Mouse (Mus musculus) c-Kit-positive CD71-positive TER-119-negative erythroid progenitor cells, embryonic 14.5 days (primary cell): Measurements from ENCODE around the gene Ubr7.

Experiments
- DNase-seq: peaks from one replicate; pipeline ENCODE4 v3.0.0-alpha.2; 2013; ENCODE audit warnings: low read depth

The Ubr7 gene

DNA sequence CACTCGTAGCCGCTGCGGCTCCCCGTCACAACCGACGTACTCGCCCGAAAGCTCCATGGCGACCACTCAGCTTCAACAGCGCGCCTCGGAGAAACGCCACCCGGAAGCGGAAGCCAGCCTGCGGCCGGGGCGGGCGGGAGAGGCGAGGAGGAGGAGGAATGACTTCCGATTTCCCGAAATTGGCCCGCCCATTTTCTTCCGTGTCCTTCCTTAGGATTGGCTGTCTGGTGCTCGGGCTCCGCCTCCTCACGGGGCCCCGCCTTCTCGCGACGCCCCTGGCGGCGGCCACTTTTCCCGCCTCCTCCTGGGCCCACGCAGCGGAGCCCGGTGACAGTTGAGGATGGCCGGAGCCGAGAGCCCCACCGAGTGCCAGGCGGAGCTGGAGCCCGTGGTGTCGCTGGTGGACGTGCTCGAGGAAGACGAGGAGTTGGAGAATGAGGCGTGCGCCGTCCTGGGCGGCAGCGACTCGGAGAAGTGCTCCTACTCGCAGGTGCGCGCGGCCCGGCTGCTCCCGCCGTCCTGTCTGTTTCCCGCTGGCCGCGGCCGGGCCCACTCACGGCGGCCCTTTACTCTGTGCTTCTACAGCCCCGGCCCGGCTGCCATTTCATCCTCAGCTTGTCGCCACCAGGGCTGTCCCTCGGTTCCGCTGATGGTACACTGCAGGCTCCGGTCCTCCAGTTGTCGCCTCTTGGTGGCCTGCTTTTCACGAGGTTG lies at the start of gene Ubr7, which contains the start of the genes Gm28051 and Gon7:
Gene Ubr7 (plus strand): TSS at position 279 of the 714 bp plus-strand sequence.
Gene Gm28051 (minus strand): TSS at position 77 of the 714 bp plus-strand sequence.
Gene Gon7 (minus strand): TSS at position 115 of the 714 bp plus-strand sequence.
- DNase-seq, result peak; percentile 97

DNA sequence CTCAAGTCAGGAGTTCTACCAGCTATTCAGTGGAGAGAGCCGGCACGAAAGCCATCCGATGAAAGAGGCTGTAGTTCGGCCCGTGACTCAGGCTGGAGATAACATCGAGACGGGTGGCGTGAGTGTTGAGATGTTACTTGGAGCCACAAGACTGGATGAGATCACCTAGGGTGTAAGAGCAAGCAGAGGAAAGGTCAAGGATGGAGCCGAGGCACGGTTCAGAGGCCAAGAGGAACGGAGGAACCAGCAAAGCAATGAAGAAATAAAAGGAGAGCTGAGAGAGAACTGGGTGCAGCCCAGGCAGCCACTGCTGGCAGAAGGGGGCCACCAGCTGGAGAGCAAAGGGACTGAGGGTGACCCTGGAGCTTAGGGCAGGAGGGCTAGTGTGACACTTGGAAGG lies 49.5 kb upstream of the Ubr7 start:
- no peak for DNase-seq

DNA sequence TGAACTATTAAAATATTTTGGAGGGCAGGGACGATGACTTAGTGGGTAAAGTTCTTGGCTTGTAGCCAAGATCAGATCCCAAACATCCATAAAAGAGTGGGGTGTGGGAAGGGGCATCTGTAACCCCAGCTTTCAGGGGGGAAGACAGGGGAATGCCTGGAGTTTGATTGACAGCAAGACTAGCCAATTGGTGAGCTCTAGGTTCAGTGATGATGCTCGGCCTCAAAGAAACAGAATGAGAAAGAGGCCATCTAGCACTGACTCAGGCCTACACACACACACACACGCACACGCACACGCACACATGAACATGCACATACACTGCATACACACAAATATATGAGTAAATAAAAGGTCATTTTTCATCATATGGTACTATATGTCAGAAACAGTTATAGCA lies 47.9 kb upstream of the Ubr7 start:
- no peak for DNase-seq

DNA sequence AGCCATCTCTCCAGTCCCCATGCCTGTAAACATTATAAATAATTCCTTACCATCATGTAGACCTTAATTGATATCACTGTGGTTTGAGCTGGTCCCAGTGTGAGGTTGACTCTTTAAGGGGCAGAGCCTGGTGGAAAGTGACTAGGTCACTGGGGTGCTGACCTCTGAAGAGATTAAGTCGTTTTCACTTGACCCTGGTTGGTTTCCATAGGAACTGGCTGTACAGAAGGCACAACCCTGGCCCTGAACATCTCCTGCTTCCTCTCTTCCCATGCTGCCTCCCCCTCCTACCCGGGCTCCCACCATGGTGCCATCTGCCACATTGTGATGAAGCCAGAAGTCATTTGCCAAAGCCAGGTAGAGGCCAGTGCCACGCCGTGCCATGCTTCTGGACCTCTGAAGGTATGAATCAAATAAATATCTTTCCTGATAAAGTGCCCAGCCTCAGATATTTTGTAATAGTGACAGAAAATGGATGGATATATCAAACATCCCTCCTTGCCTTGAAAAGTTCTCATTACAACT lies 46.9 kb upstream of the Ubr7 start:
- no peak for DNase-seq

DNA sequence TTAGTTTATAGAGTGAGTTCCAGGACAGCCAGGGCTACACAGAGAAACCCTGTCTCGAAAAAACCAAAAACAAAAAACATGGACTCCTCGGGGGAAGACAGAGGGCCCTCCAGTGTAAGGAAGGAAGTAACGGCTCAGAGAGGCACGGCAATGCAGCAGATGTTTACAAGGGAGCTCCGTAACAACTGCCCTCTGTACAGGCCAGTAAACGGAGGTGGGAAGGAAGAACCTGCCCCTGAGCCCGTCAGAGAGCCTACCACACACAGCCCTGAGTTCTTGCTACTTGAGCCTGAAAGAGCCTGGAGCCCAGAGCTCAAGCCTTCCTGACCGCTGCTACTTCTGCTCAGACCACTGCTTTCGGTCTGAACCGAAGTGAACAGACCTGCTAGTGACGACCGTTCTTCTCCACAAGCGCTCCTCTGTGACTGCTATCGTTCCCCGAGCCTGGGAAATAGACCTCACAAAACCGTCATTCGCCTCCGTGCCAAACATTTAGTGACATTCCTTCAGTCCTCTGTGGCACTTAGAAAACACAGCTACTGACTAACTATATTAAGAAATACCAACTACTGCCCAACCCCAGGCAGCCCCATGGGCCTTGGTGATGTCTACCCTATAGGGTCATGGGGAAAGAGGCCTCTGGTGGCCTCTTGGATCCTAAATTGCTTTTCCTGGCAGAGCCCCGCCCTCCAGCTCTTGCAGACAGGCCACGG lies 44.5 kb upstream of the Ubr7 start:
- DNase-seq, result no peak

DNA sequence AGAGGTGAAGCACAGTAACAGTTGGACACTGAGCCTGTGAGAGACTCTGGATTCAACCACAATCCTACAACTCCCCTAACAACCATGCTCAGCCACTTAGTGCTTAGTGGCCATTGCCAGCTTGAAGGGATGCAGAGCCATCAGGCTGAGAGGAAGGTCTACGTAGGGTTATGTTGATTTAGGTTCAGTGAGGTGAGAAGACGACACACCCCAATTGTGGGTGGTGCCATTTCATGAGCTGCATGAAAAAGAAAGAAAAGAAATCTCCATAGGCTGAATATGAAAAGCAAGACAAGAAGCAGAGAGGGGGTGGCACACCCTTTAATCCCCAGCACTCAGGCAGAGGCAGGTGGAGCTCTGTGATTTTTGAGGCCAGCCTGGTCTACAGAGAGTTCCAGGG lies 43.7 kb upstream of the Ubr7 start:
- no peak for DNase-seq

DNA sequence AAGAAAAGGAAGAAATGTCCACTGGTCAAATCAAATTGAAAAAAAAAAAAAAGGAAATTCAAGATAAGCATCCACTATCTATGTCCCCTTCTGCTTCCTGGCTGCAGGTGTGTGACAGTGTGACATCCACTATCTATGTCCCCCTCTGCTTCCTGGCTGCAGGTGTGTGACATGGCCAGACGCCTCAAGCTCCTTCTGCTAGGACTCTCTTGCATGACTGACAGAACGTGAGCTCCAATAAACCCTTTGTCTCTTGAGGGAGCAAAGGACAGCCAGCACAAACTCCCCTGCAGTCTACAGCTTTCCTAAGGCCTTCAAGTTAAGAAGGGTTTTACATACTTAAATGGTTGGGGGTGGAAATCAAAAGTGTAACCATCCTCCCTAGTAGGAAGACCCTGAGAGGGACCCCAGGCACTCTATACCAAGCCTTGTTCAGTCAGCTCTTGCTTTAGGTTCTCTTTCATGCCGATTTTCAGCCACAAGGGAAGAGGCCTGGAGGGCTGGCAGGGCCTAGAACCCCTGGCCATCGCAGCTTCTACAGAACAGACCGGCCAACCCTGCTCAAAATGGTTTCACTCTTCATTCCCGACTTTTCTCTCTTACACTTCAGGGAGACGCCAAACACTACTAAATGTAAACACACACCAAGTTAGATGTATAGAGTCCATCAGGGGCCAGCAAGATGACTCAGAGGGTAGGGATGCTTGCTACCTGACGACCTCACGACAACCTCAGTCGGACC lies 42.9 kb upstream of the Ubr7 start:
- no peak for DNase-seq

DNA sequence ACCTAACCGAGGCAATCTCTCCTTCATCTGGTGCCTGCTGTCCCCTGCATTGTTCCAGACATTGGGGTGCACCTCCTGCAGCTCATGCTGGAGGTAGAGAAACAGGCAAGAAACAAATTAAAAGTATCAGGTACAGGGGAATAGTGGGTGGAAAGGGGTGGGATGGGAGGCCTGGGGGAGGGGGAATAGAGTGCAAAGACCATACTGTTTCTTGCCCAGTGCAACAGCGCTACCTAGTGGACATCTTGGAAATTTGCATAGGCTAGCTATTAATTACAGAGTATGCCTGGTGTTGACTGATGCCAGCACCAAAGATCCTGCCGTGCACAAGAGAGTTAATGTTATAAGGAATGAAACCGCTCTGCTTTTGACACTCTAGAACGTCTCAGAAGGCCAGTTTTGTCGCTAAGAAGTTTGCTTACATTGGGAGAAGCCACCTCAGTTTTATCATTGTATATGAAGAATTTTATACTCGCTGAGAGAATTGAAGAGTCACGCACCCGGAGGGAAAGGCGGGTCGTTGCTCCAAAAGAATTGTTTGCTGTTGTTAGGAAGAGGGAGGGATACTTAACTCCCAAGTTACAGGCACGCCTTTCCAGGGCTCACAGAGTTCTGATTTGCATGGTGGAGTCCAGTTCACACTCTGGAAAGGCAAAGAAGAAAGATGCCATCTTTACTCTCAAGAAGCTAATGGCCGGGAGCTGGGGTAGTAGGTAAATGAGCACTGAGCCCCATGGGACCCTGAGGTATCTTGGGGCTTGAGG lies 38.0 kb upstream of the Ubr7 start:
- DNase-seq, result no peak

DNA sequence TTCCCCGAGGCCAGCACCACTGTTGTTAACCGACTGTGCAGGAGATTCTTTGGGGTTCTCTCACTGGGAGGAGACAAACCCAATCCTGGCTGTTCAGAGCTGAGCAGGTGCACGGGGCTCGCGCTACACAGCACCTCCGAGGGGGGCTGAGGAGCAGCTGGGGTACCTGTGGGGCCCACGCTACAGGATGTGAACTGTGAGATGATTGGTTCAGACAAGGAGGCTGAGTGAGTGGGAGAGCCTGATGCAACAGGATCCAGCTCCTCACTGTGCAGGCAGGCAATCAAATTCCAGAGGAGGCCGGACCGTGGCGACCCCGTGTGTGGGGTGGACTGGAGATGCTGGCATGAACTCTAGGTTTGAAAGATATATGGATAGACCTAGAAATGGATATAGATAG lies 35.3 kb upstream of the Ubr7 start:
- no peak for DNase-seq

DNA sequence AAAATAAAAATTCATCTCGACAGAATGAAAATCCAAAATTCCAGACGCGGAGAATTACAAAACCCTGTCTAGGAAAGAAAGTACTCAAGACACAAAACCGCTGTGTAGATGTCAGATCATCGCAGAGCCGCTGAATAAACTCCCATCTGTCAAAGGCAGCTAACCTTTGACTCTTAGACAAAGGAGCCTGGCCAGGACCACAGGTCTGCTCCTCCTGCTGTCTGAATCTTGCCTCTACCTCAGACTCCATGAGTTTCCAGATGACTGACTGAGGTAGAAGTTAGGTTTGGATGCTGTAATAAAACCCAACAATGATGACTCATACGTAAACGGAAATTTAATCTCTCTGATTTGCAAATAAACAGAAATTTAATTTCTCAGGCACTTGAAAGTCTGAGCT lies 34.8 kb upstream of the Ubr7 start:
- DNase-seq, result no peak

DNA sequence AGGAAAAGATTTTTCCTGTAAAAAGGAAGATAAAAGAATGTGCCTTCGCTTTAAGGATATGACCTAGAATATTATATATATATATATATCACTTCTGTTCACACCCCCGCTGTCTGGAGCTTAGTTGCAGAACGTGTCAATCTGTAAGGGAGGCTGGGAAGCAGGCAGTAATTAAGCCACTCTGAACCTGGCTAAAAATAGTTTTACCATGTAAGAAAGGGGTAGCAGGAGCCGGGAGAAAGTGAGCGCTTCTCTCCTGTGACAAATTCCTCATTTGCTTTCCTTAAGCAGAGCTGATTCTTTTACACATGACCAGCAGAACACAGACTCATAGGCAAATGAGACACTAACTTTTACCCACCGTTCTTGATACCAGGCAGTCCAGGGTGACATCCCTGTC lies 33.9 kb upstream of the Ubr7 start:
- no peak for DNase-seq

DNA sequence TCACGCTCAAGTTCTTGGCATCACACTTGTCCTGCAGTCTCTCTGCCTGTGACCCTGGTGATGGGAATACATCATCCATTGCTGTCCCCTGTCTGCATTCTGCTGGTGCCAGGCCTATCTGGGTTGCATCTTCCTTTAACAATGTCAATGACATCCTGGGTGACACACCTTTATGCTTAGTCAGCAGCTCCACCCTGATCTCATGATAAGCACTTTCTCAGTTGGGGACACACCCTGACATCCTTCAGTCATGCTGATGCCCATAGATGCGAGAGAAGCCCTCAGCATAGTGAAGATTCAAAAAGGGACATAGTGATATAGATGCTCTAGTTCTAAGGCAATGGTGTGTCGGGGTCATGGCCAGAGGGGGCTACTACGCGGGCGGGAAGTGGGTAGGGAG lies 32.6 kb upstream of the Ubr7 start:
- DNase-seq, result no peak

DNA sequence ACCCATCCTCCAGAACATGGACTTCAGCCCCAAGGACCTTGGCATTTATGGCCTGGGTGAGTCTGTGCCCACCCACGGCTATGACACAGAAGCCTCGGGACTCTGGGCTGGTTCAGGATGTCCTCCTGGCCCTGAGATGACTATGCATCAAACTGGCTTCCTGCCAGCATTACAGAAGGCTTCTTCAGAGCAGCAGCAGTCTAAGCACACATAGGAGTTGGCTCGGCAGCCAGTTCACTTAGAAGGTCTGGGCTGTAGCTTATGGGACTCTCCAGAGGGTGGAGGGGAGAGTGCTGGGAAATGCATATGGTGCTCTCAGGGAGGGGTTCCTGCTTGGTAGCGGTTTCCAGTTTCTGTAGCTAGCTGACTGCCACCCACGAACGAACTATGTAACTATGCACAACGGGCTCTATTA lies 32.0 kb upstream of the Ubr7 start:
- no peak for DNase-seq

DNA sequence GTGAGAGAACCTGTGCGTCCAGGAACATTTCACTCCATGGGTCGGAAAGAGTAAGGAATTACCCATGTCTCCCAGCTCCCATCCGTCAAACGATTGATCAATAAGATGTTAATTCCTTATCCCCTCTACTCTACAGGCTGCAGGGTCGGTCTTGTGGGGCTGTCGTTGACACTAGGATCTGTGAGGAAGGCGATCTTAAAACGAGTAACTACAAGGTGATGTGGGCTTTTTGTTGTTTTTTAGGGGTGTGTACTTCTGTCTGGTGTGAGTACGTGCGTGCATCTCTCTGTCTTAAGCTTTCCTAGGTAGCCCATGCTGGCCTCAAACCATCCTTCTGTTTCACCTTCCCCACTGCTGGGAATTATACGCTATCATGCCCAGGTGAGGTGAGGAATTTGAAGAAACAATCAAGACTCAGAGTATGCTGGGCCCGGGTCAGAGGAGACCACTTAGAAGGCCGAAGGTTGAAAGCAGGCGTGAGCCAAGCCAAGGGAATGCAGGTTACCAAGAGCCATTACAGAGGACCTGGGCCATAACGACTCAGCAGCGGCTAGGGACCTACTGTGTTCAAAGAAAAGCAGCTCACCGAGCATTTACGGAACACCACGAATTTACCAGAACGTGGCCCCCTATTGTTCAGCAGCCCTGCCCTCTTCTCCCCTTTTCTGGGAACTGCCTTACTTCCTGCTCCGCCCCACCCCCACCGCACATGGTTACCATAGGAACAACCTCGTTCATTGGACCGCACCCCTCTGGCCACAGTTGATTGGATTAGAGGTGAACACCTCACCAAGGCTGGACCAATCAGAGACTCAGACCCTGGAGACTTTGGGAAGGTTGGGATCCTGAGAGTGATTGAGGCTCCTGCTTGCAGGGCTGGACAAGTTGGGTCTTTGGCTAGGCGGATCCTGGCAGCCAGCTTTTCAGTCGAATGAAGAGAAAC lies 27.6 kb upstream of the Ubr7 start:
- DNase-seq, result peak; percentile 78

DNA sequence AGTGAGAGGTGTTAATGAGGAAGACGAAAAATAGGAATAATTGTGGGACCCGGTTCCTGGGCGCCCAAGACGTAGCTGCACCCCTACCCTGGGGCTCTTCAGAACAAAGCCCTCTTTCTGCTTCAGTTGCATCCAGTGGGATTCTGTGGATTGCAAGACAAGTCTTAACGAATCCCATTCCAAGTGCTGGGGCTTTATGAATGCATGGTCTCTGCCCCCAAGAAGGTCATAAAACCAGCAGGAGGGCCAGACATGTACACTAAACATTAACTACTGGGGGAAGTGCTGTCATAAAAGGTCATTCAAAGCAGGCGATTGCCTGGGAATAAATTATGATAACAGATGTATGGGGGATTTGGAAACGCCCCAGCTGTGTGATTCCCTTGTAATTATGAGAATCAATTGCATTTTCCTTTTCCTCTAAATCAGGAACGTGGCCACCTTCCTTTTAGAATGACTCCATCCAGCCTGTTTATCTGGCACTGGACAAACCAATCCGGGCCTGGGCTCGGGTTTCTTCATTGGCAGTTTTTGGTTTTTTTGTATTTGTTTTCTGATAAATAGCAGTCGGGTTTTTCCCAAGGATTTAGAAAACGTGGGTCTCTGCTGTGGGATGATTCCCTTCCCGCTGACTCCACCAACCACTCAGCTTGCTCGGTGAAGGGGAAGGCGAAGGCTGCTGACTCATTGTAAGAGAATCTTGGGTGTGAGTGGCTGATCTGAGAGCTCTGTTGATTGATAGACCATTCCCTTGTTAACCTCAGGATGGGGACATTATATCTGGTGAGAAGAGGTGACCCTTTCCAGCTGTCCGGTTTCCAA lies 26.8 kb upstream of the Ubr7 start:
- no peak for DNase-seq

DNA sequence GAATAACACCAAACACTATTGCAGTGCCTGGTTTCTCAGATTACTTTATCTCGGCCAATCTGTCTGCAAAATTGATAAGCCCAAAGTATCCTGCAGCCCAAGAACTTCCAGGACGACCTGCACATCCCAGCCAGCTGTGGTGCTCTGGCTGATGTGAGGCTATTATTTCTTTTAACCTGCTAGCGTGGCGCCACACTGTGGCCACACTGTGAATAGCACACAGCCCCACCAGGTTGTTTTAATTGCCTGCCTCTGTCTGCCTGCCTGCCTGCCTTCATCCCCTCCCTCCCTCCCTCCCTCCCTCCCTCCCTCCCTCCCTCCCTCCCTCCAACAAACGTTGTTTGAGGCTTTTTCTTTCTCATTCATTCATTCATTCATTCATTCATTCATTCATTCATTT lies 24.4 kb upstream of the Ubr7 start:
- DNase-seq, result peak; percentile 62

DNA sequence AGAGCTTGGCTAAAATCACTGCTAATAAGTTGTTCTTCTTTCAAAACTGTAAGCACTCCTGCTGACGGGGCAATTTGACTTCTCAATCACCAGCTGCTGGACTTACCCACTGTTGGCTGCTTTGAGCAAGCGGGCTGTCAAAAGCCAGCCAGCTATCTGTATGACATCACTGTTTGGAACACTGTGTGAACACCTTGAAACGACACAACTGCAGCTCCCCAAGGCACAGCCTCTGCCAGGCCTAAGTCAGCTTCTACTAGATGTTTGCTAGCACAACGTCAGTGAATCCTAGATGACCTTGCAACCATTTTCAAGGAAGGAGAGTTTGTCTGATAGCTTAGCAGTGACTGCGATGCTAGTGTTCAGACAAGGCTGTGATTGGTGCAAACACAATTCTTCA lies 18.7 kb upstream of the Ubr7 start:
- DNase-seq, result no peak

DNA sequence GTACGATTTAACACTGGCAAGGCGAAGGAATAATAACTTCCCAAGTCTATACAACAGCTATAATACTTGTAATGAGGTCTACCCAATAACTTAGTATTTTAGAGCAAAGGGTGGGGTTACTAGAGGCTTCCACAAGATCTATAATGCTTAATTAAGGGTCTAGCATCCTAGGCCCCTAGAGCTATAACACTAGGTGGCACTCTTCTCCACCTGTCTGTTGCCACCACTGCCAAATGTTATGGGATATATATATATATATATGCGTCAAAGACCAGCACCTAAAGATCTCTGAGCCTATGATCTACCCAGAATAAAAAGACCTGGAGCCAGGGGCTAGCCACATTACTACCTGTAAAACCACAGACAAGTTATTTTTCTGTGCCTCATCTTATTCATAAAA lies 17.5 kb upstream of the Ubr7 start:
- DNase-seq, result no peak

DNA sequence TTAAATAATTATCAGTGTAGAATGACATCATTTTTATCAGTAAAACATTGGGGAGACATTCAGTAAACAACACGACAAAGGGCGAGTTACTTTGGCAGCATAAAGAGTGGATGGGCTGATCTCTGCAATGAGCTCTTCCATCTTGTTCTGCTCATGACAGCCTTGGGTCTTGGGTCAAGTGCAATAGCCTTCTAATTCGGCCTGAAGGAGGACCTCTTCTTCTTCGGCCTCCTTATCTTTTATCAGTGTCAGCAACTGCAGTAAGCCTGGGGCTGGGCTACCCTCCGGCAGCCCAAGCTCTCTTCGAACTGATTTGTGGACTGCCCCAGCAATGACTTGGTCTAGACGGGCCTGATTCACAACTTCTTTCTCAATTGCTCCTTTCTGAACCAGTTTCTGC lies 15.7 kb upstream of the Ubr7 start:
- no peak for DNase-seq

DNA sequence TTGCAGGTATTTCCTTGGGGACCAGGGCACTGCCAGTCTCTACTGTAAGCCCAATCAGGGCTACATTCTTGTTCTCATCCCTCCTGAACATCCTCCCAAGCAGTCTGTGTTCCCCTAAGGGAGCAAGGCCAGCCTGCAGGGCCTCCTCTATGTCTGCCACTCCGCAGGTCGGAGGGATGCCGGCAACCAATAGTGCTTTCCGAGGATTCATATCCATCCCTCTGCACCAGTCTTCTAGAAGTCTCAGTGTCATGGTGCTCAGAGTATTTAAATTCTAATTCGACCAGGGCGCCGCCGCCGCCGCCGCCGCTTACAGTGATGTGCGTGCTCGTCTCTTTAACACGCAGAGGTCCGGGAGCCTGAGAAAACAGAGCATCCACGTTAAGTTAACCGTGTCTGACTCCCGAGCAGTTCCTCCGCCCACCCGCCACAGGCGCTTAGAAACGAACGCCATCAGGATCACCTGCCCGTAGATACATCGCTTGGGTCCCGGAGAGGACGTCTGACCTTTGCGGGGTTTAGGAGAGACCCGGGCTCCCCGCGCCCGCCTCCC lies 14.7 kb upstream of the Ubr7 start:
- DNase-seq, result no peak
